ENCODE assay signal across 10 mouse cellular contexts in the genomic region with DNA sequence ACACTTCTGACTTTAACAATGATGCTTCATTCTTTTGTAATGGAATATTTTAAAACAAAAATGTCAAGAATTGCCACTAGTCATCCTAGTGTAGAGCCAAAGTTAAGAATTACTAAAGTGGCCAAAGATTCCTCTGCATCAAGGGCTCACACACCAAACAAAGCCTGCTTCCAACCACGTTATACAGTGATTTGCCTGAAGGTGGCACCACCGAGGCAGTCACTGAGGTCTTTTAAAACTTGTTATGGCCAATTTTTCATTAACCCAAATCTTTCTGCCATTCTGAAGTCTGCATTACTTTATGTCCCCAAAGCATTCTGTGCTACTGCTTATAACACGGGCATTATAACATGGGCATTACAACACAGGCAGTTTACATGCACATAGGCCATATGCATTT. TPM values are rescaled to one million over a fixed set of nuclear protein-coding genes. Genes with fewer than 3 reads are reported as not detected.
DNase-seq lines count a peak whose midpoint lies in the region; ATAC-seq lines count a peak whose summit lies in the region.
"Had no signal": no experiment of that assay in that cellular context is flagged by ENCODE, and none has a peak within 500 bp of the region (broad histone marks: within the 10 kb centered on the region; RNA-seq: fewer than 3 reads in every experiment).

No protein-coding gene starts in this region.

- 47% methylated on average over 3 of the region's 3 CpGs for WGBS in midbrain, embryonic 10.5 days
- WGBS in midbrain, embryonic 11.5 days, result 45% methylated on average over 3 of the region's 3 CpGs
- WGBS in liver, embryonic 12.5 days (ENCODE audit: insufficient replicate concordance), result 25% methylated on average over 3 of the region's 3 CpGs
- 41% methylated on average over 3 of the region's 3 CpGs for WGBS in midbrain, embryonic 16.5 days

- peaks cover 10% of the 10 kb centered on the region for H3K27me3 ChIP-seq in midbrain, embryonic 10.5 days (ENCODE audit: low read depth, poor library complexity, severe bottlenecking)
- no peaks in the 10 kb centered on the region for H3K27me3 ChIP-seq in midbrain, embryonic 11.5 days (ENCODE audit: control insufficient read depth, insufficient read depth, low read length)
- H3K27me3 ChIP-seq in liver, embryonic 12.5 days (replicated peaks), result 0 out of 2 replicates have a peak, but pooled peaks cover 7% of the 10 kb centered on the region
- no peaks in the 10 kb centered on the region for H3K27me3 ChIP-seq in midbrain, embryonic 16.5 days (ENCODE audit: control insufficient read depth, insufficient read depth, low read depth, low read length)
- H3K27me3 ChIP-seq: heart, embryonic 15.5 days; neural tube, embryonic 12.5 days had no signal

- no peak for ATAC-seq in midbrain, embryonic 11.5 days (ENCODE audit: low FRiP score)
- no peak for ATAC-seq in liver, embryonic 12.5 days
- no peak for ATAC-seq in midbrain, embryonic 16.5 days

- no peaks in the 10 kb centered on the region for H3K9me3 ChIP-seq in midbrain, embryonic 10.5 days (replicated peaks)
- H3K9me3 ChIP-seq in midbrain, embryonic 11.5 days (ENCODE audit: control insufficient read depth, low read length), result no peaks in the 10 kb centered on the region
- H3K9me3 ChIP-seq in liver, embryonic 12.5 days (replicated peaks), result no peaks in the 10 kb centered on the region
- no peaks in the 10 kb centered on the region for H3K9me3 ChIP-seq in midbrain, embryonic 16.5 days (replicated peaks; ENCODE audit: control insufficient read depth, low read length, poor library complexity, severe bottlenecking)
- H3K9me3 ChIP-seq: heart, embryonic 15.5 days; neural tube, embryonic 12.5 days had no signal

- DNase-seq in cerebellum, postnatal 14 days, result peak; percentile 43 to 54
- DNase-seq in cerebellum, adult 11-12 months, result no peak
- DNase-seq in midbrain, embryonic 10.5 days (ENCODE audit: low spot score), result peak; percentile 28
- DNase-seq in midbrain, embryonic 11.5 days (ENCODE audit: low spot score, missing footprints), result no peak
- DNase-seq in c-Kit-positive CD71-positive TER-119-positive erythroid progenitor cells, embryonic 14.5 days (ENCODE audit: low spot score), result peak; percentile 3
- DNase-seq in thymus, postnatal 25 days, result peak; percentile 45

- no peak overlapping the region for H3K4me2 ChIP-seq in midbrain, embryonic 11.5 days
- no peak overlapping the region for H3K4me2 ChIP-seq in liver, embryonic 12.5 days
- no peak overlapping the region for H3K4me2 ChIP-seq in midbrain, embryonic 16.5 days (ENCODE audit: low read length)
- H3K4me2 ChIP-seq: heart, embryonic 15.5 days; neural tube, embryonic 12.5 days had no signal

- no peak overlapping the region for H3K27ac ChIP-seq in midbrain, embryonic 10.5 days (replicated peaks)
- no peak overlapping the region for H3K27ac ChIP-seq in midbrain, embryonic 11.5 days (ENCODE audit: low read depth, low read length)
- 0 out of 2 replicates have a peak overlapping the region, but pooled peaks have one; percentile 25 for H3K27ac ChIP-seq in liver, embryonic 12.5 days
- H3K27ac ChIP-seq in midbrain, embryonic 16.5 days (ENCODE audit: low read length), result no peak overlapping the region
- H3K27ac ChIP-seq: heart, embryonic 15.5 days; neural tube, embryonic 12.5 days had no signal

- no peak overlapping the region for H3K9ac ChIP-seq in midbrain, embryonic 11.5 days (ENCODE audit: low read length)
- no peak overlapping the region for H3K9ac ChIP-seq in liver, embryonic 12.5 days
- no peak overlapping the region for H3K9ac ChIP-seq in midbrain, embryonic 16.5 days (ENCODE audit: low read depth, low read length)
- H3K9ac ChIP-seq: heart, embryonic 15.5 days; neural tube, embryonic 12.5 days had no signal

- peaks cover 24% of the 10 kb centered on the region for H3K4me1 ChIP-seq in midbrain, embryonic 10.5 days
- H3K4me1 ChIP-seq in midbrain, embryonic 11.5 days (ENCODE audit: control insufficient read depth, insufficient read depth, low read length), result no peaks in the 10 kb centered on the region
- 0 out of 2 replicates have a peak, but pooled peaks cover 6% of the 10 kb centered on the region for H3K4me1 ChIP-seq in liver, embryonic 12.5 days
- H3K4me1 ChIP-seq in midbrain, embryonic 16.5 days (ENCODE audit: control insufficient read depth, insufficient read depth, low read length), result peaks cover 4% of the 10 kb centered on the region; the same call in 1 of the 2 replicates

- no peaks in the 10 kb centered on the region for H3K36me3 ChIP-seq in midbrain, embryonic 10.5 days
- no peaks in the 10 kb centered on the region for H3K36me3 ChIP-seq in midbrain, embryonic 11.5 days (ENCODE audit: control insufficient read depth, insufficient read depth, low read length)
- no peaks in the 10 kb centered on the region for H3K36me3 ChIP-seq in liver, embryonic 12.5 days
- no peaks in the 10 kb centered on the region for H3K36me3 ChIP-seq in midbrain, embryonic 16.5 days (ENCODE audit: control insufficient read depth, insufficient read depth, low read length)
- H3K36me3 ChIP-seq: heart, embryonic 15.5 days; neural tube, embryonic 12.5 days had no signal

- H3K4me3 ChIP-seq in midbrain, embryonic 10.5 days, result no peak overlapping the region
- no peak overlapping the region for H3K4me3 ChIP-seq in midbrain, embryonic 11.5 days (ENCODE audit: low read depth, low read length)
- no peak overlapping the region for H3K4me3 ChIP-seq in liver, embryonic 12.5 days
- no peak overlapping the region for H3K4me3 ChIP-seq in midbrain, embryonic 16.5 days (ENCODE audit: low read depth, low read length)
- H3K4me3 ChIP-seq: heart, embryonic 15.5 days; neural tube, embryonic 12.5 days had no signal

RNA-seq across cellular contexts. Expression of gene Hlf, which starts 27.3 kb away (rescaled TPM):
- polyA plus RNA-seq in midbrain, embryonic 10.5 days (2016; fragmentation: Nextera tagmentation; extraction: Ambion mirVana), result 1.5 and 3.3 TPM in 2 replicates
- polyA plus RNA-seq in midbrain, embryonic 11.5 days (2014; fragmentation: Nextera tagmentation; extraction: Ambion mirVana), result 2.0 and 2.2 TPM in 2 replicates
- 5.0 and 7.0 TPM in 2 replicates for polyA plus RNA-seq in liver, embryonic 12.5 days (2016; fragmentation: Nextera tagmentation; extraction: Ambion mirVana)
- 6.6 and 6.9 TPM in 2 replicates for polyA plus RNA-seq in midbrain, embryonic 16.5 days (2015; fragmentation: Nextera tagmentation; extraction: Ambion mirVana)

Comparison
In these comparisons a context has a peak if more than half of its experiments do, and no peak if none do; other contexts are left out.
1. DNase-seq: peak in cerebellum, postnatal 14 days (2 of 2), midbrain, embryonic 10.5 days (single experiment), c-Kit-positive CD71-positive TER-119-positive erythroid progenitor cells, embryonic 14.5 days (single experiment) and thymus, postnatal 25 days (single experiment); none in cerebellum, adult 11-12 months (single experiment) and midbrain, embryonic 11.5 days (single experiment).